Mouse (Mus musculus) embryonic facial prominence, embryonic 13.5 days (tissue): Measurements from ENCODE around the gene Gatd1. TPM values are rescaled to one million over a fixed set of nuclear protein-coding genes. Genes with fewer than 3 reads are reported as not detected.

Source experiments
- ATAC-seq: fragments of 200-750 bp; cut with Nextera tagmentation; 2 replicates; pipeline ENCODE4 v1.8.0; 2017; ENCODE audit warnings: low read depth; ENCODE audit not compliant: insufficient number of reproducible peaks, insufficient read depth, low FRiP score, low TSS enrichment
- H3K27ac ChIP-seq: fragments of 300-500 bp; sonication (generic); 2 replicates; pipeline ENCODE4 v1.5.1; 2015; ENCODE audit warnings: moderate library complexity, mild to moderate bottlenecking, inconsistent platforms
- H3K27me3 ChIP-seq: fragments of 300-500 bp; sonication (generic); 2 replicates; pipeline ENCODE4 v1.6.1; 2015; ENCODE audit warnings: mild to moderate bottlenecking, inconsistent platforms
- H3K36me3 ChIP-seq: fragments of 300-500 bp; sonication (generic); 2 replicates; pipeline ENCODE4 v1.6.1; 2015; ENCODE audit warnings: mild to moderate bottlenecking, inconsistent platforms
- H3K4me1 ChIP-seq: fragments of 300-500 bp; sonication (generic); 2 replicates; pipeline ENCODE4 v1.6.1; 2015; ENCODE audit warnings: inconsistent platforms
- H3K4me2 ChIP-seq: fragments of 300-500 bp; sonication (generic); 2 replicates; pipeline ENCODE4 v1.6.1; 2015; ENCODE audit warnings: moderate library complexity, mild to moderate bottlenecking, inconsistent platforms
- H3K4me3 ChIP-seq: fragments of 300-500 bp; sonication (generic); 2 replicates; pipeline ENCODE4 v1.5.1; 2015; ENCODE audit warnings: mild to moderate bottlenecking, inconsistent platforms
- H3K9ac ChIP-seq: fragments of 300-500 bp; sonication (generic); 2 replicates; pipeline ENCODE4 v1.6.1; 2015; ENCODE audit warnings: mild to moderate bottlenecking, inconsistent platforms
- H3K9me3 ChIP-seq: fragments of 300-500 bp; sonication (generic); 2 replicates; pipeline ENCODE4 v1.6.1; 2016; ENCODE audit warnings: inconsistent platforms
- WGBS: fragments of 180-500 bp; shearing (Covaris S2); methylation state at CpG from one replicate; pipeline ENCODE4 v1.1.7; 2015; ENCODE audit warnings: mixed read lengths; 5-methylcytosine and 5-hydroxymethylcytosine counted together
- polyA plus RNA-seq: library from polyadenylated mRNA; unstranded; fragments of >200 nt; fragmentation: Nextera tagmentation; extraction: Ambion mirVana; gene quantifications from 2 replicates; pipeline ENCODE4 v1.2.1, GENCODE M21; 2015

The Gatd1 gene
- polyA plus RNA-seq, 1 experiment from 2014 or later, result 74.2 TPM

- H3K9me3 ChIP-seq, result no peaks in the 10 kb centered on the region
- no peaks in the 10 kb centered on the region for H3K27me3 ChIP-seq
- H3K36me3 ChIP-seq, result no peaks in the 10 kb centered on the region
- H3K4me2 ChIP-seq, result no peak overlapping the region
- 0 out of 2 replicates have a peak, but pooled peaks cover 2% of the 10 kb centered on the region for H3K4me1 ChIP-seq
- H3K4me3 ChIP-seq, result no peak overlapping the region
- no peak overlapping the region for H3K9ac ChIP-seq
- WGBS, result 75% methylated on average over 6 of the region's 6 CpGs
- no peak overlapping the region for H3K27ac ChIP-seq
- ATAC-seq, result no peak
Measured at GRCm38 (mm10) chr7:141373611-141374010, 40.3 kb downstream of the Gatd1 start.

- Histone ChIP-seq H3K27ac (no peak overlapping the region), H3K27me3 (no peaks in the 10 kb centered on the region), H3K4me3 (no peak overlapping the region), H3K36me3 (no peaks in the 10 kb centered on the region), H3K4me2 (no peak overlapping the region), H3K4me1 (0 out of 2 replicates have a peak, but pooled peaks cover 2% of the 10 kb centered on the region), H3K9me3 (no peaks in the 10 kb centered on the region), H3K9ac (no peak overlapping the region)
- WGBS, result 56% methylated on average over 6 of the region's 6 CpGs
- no peak for ATAC-seq
Measured at GRCm38 (mm10) chr7:141371942-141372595, 41.9 kb downstream of the Gatd1 start.

- no peaks in the 10 kb centered on the region for H3K36me3 ChIP-seq
- no peak overlapping the region for H3K4me3 ChIP-seq
- H3K9ac ChIP-seq, result no peak overlapping the region
- no peak for ATAC-seq
- H3K4me1 ChIP-seq, result 0 out of 2 replicates have a peak, but pooled peaks cover 2% of the 10 kb centered on the region
- H3K9me3 ChIP-seq, result no peaks in the 10 kb centered on the region
- H3K27me3 ChIP-seq, result no peaks in the 10 kb centered on the region
- no peak overlapping the region for H3K27ac ChIP-seq
- no peak overlapping the region for H3K4me2 ChIP-seq
- WGBS, result 61% methylated on average over 5 of the region's 5 CpGs
Measured at GRCm38 (mm10) chr7:141369918-141370317, 44.0 kb downstream of the Gatd1 start.

- ATAC-seq, result no peak
- no peak overlapping the region for H3K4me3 ChIP-seq
- no peaks in the 10 kb centered on the region for H3K36me3 ChIP-seq
- H3K9me3 ChIP-seq, result no peaks in the 10 kb centered on the region
- 0 out of 2 replicates have a peak, but pooled peaks cover 2% of the 10 kb centered on the region for H3K4me1 ChIP-seq
- H3K27ac ChIP-seq, result no peak overlapping the region
- H3K27me3 ChIP-seq, result peaks cover 4% of the 10 kb centered on the region
- WGBS, result 86% methylated on average over 4 of the region's 4 CpGs
- no peak overlapping the region for H3K9ac ChIP-seq
- no peak overlapping the region for H3K4me2 ChIP-seq
Measured at GRCm38 (mm10) chr7:141367358-141367757, 46.6 kb downstream of the Gatd1 start.

- Histone ChIP-seq H3K4me3 (no peak overlapping the region), H3K27me3 (peaks cover 26% of the 10 kb centered on the region), H3K9me3 (no peaks in the 10 kb centered on the region), H3K27ac (no peak overlapping the region), H3K4me1 (no peaks in the 10 kb centered on the region), H3K4me2 (no peak overlapping the region), H3K9ac (no peak overlapping the region), H3K36me3 (no peaks in the 10 kb centered on the region)
- 51% methylated on average over 3 of the region's 3 CpGs for WGBS
- no peak for ATAC-seq
Measured at GRCm38 (mm10) chr7:141365049-141365445, 48.9 kb downstream of the Gatd1 start.

GRCm38 (mm10) chr7:141364349-141365048 is 49.4 kb downstream of the Gatd1 start:
- Histone ChIP-seq H3K9me3 (no peaks in the 10 kb centered on the region), H3K36me3 (no peaks in the 10 kb centered on the region), H3K27ac (no peak overlapping the region), H3K27me3 (peaks cover 32% of the 10 kb centered on the region), H3K4me1 (no peaks in the 10 kb centered on the region), H3K9ac (no peak overlapping the region), H3K4me3 (no peak overlapping the region), H3K4me2 (no peak overlapping the region)
- ATAC-seq, result no peak
- 74% methylated on average over 5 of the region's 5 CpGs for WGBS

- Histone ChIP-seq H3K27ac (no peak overlapping the region), H3K4me2 (no peak overlapping the region), H3K36me3 (no peaks in the 10 kb centered on the region), H3K4me3 (no peak overlapping the region), H3K9me3 (no peaks in the 10 kb centered on the region), H3K9ac (no peak overlapping the region), H3K27me3 (peaks cover 33% of the 10 kb centered on the region), H3K4me1 (no peaks in the 10 kb centered on the region)
- 48% methylated on average over 2 of the region's 2 CpGs for WGBS
- ATAC-seq, result no peak
Measured at GRCm38 (mm10) chr7:141363752-141364125, 50.2 kb downstream of the Gatd1 start.

- Histone ChIP-seq H3K27ac (no peak overlapping the region), H3K4me3 (no peak overlapping the region), H3K27me3 (peaks cover 33% of the 10 kb centered on the region), H3K36me3 (no peaks in the 10 kb centered on the region), H3K9me3 (no peaks in the 10 kb centered on the region), H3K9ac (no peak overlapping the region), H3K4me2 (no peak overlapping the region), H3K4me1 (no peaks in the 10 kb centered on the region)
- WGBS, result 55% methylated on average over 4 of the region's 4 CpGs
- ATAC-seq, result no peak
Measured at GRCm38 (mm10) chr7:141363106-141363751, 50.7 kb downstream of the Gatd1 start.

GRCm38 (mm10) chr7:141361510-141361909 is 52.4 kb downstream of the Gatd1 start:
- Histone ChIP-seq H3K4me3 (no peak overlapping the region), H3K27ac (no peak overlapping the region), H3K9me3 (no peaks in the 10 kb centered on the region), H3K9ac (no peak overlapping the region), H3K36me3 (no peaks in the 10 kb centered on the region), H3K4me1 (no peaks in the 10 kb centered on the region), H3K27me3 (peaks cover 37% of the 10 kb centered on the region), H3K4me2 (no peak overlapping the region; the same call in 1 of the 2 replicates)
- no peak for ATAC-seq
- WGBS, result 14% methylated on average over 24 of the region's 24 CpGs

Other genes starting within 250 kb of the Gatd1 start
- gene Rnh1, start 241.3 kb downstream of the Gatd1 start, polyA plus RNA-seq, result 111 and 118 TPM in 2 replicates
- gene Hras, start 220.1 kb downstream of the Gatd1 start, polyA plus RNA-seq, result 99.8 and 110 TPM in 2 replicates
- gene Lrrc56, start 220.0 kb downstream of the Gatd1 start, polyA plus RNA-seq, result 11.6 and 13.3 TPM in 2 replicates
- 2.8 and 3.4 TPM in 2 replicates for gene Lmntd2, start 200.1 kb downstream of the Gatd1 start, polyA plus RNA-seq
- gene Rassf7, start 198.3 kb downstream of the Gatd1 start, polyA plus RNA-seq, result 32.9 and 40.0 TPM in 2 replicates
- gene Phrf1, start 185.4 kb downstream of the Gatd1 start, polyA plus RNA-seq, result 78.5 and 82.0 TPM in 2 replicates
- gene Irf7, start 147.7 kb downstream of the Gatd1 start, polyA plus RNA-seq, result 2.0 and 2.4 TPM in 2 replicates
- gene Cdhr5, start 137.3 kb downstream of the Gatd1 start, polyA plus RNA-seq, result 2.0 TPM in 1 of 2 replicates, not detected in the other
- 1.1 and 1.9 TPM in 2 replicates for gene Sct, start 135.0 kb downstream of the Gatd1 start, polyA plus RNA-seq
- 1.3 and 1.7 TPM in 2 replicates for gene Drd4, start 122.1 kb downstream of the Gatd1 start, polyA plus RNA-seq
- gene Deaf1, start 86.4 kb downstream of the Gatd1 start, polyA plus RNA-seq, result 81.1 and 83.3 TPM in 2 replicates
- gene Tmem80, start 86.4 kb downstream of the Gatd1 start, polyA plus RNA-seq, result 57.7 and 58.0 TPM in 2 replicates
- gene Eps8l2, start 75.3 kb downstream of the Gatd1 start, polyA plus RNA-seq, result 12.1 and 13.1 TPM in 2 replicates
- gene Taldo1, start 21.9 kb downstream of the Gatd1 start, polyA plus RNA-seq, result 268 and 277 TPM in 2 replicates
- gene Cend1, start 15.4 kb upstream of the Gatd1 start, polyA plus RNA-seq, result 2.8 and 3.4 TPM in 2 replicates
- 32.4 and 35.3 TPM in 2 replicates for gene Slc25a22, start 23.8 kb upstream of the Gatd1 start, polyA plus RNA-seq
- 11.4 and 12.0 TPM in 2 replicates for gene Pidd1, start 29.9 kb upstream of the Gatd1 start, polyA plus RNA-seq
- 1,344 and 1,500 TPM in 2 replicates for gene Rplp2, start 33.2 kb upstream of the Gatd1 start, polyA plus RNA-seq
- 13.4 and 13.5 TPM in 2 replicates for gene Pnpla2, start 41.1 kb upstream of the Gatd1 start, polyA plus RNA-seq
- 11.5 and 12.7 TPM in 2 replicates for gene Cracr2b, start 47.0 kb upstream of the Gatd1 start, polyA plus RNA-seq
- gene Cd151, start 53.3 kb upstream of the Gatd1 start, polyA plus RNA-seq, result 16.5 and 16.6 TPM in 2 replicates
- gene Polr2l, start 61.0 kb upstream of the Gatd1 start, polyA plus RNA-seq, result 64.5 and 70.3 TPM in 2 replicates
- gene Tspan4, start 61.1 kb upstream of the Gatd1 start, polyA plus RNA-seq, result 46.4 and 55.6 TPM in 2 replicates
- gene Chid1, start 125.7 kb upstream of the Gatd1 start, polyA plus RNA-seq, result 34.6 and 40.5 TPM in 2 replicates
- gene Ap2a2, start 148.0 kb upstream of the Gatd1 start, polyA plus RNA-seq, result 80.1 and 82.9 TPM in 2 replicates
- 0.18 and 0.30 TPM in 2 replicates for gene Muc6, start 241.2 kb upstream of the Gatd1 start, polyA plus RNA-seq